Mouse (Mus musculus) CD4-positive helper T cell, adult 2 months (primary cell): ENCODE measurements around the gene H2-Q6.
"Not testable (repeated sequence)": the region's sequence is repeated elsewhere in the genome, so short reads cannot be mapped to it uniquely, and the experiment has no call there.

Experiments
- DNase-seq: peaks from one replicate; pipeline ENCODE4 v3.0.0-alpha.2; 2012; ENCODE audit warnings: low read depth, missing footprints, low spot score

Gene H2-Q6

GRCm38 (mm10) chr17:35424624-35425416 lies at the start of gene H2-Q6:
Gene H2-Q6, plus strand, starts transcription at chr17:35424850.
- peak; percentile 93 for DNase-seq

GRCm38 (mm10) chr17:35379369-35379728 lies 45.3 kb upstream of the H2-Q6 start, which contains the start of gene H2-Q4:
Gene H2-Q4, plus strand, starts transcription at chr17:35379617.
- peak; percentile 96 for DNase-seq

GRCm38 (mm10) chr17:35379729-35380451 lies 44.8 kb upstream of the H2-Q6 start:
- DNase-seq = peak; percentile 82

GRCm38 (mm10) chr17:35389796-35390195 lies 34.9 kb upstream of the H2-Q6 start:
- DNase-seq = peak; percentile 67

GRCm38 (mm10) chr17:35392671-35393070 lies 32.0 kb upstream of the H2-Q6 start:
- not testable (repeated sequence) for DNase-seq

GRCm38 (mm10) chr17:35393864-35394800 lies 30.5 kb upstream of the H2-Q6 start:
- DNase-seq = peak; percentile 27

- DNase-seq = peak; percentile 10
Observed at GRCm38 (mm10) chr17:35396956-35397355, 27.7 kb upstream of the H2-Q6 start.

- DNase-seq = not testable (repeated sequence)
Observed at GRCm38 (mm10) chr17:35413057-35413456, 11.6 kb upstream of the H2-Q6 start.

- not testable (repeated sequence) for DNase-seq
Observed at GRCm38 (mm10) chr17:35415273-35416129, 9.1 kb upstream of the H2-Q6 start.

GRCm38 (mm10) chr17:35418772-35419171 lies 5.9 kb upstream of the H2-Q6 start:
- no peak for DNase-seq

- not testable (repeated sequence) for DNase-seq
Observed at GRCm38 (mm10) chr17:35419564-35419963, 5.1 kb upstream of the H2-Q6 start.

GRCm38 (mm10) chr17:35420206-35420810 lies 4.3 kb upstream of the H2-Q6 start:
- DNase-seq = peak; percentile 77

GRCm38 (mm10) chr17:35421331-35421730 lies 3.3 kb upstream of the H2-Q6 start:
- not testable (repeated sequence) for DNase-seq

GRCm38 (mm10) chr17:35422360-35422759 lies 2.3 kb upstream of the H2-Q6 start:
- DNase-seq = not testable (repeated sequence)

- DNase-seq = peak; percentile 63
Observed at GRCm38 (mm10) chr17:35423131-35423810, 1.4 kb upstream of the H2-Q6 start.

GRCm38 (mm10) chr17:35424106-35424505 lies 544 bp upstream of the H2-Q6 start:
- DNase-seq = peak; percentile 43

- peak; percentile 77 for DNase-seq
Observed at GRCm38 (mm10) chr17:35425474-35425873, 824 bp downstream of the H2-Q6 start.

- DNase-seq = not testable (repeated sequence)
Observed at GRCm38 (mm10) chr17:35428883-35429282, 4.2 kb downstream of the H2-Q6 start.

- DNase-seq = not testable (repeated sequence)
Observed at GRCm38 (mm10) chr17:35430671-35431070, 6.0 kb downstream of the H2-Q6 start.
